Mouse (Mus musculus) hindbrain, embryonic 12.5 days (tissue): ENCODE results near the gene Tcf23. TPM values are rescaled to one million over a fixed set of nuclear protein-coding genes. Genes with fewer than 3 reads are reported as not detected.
A peak's percentile ranks its signal among the peaks of the same experiment; 100 is the strongest.

Experiments used
- ATAC-seq: fragments of 200-750 bp; cut with Nextera tagmentation; 2 replicates; pipeline ENCODE4 v1.8.0; 2017; ENCODE audit warnings: moderate TSS enrichment; ENCODE audit not compliant: low FRiP score
- H3K27ac ChIP-seq: fragments of 300-500 bp; sonication (generic); 2 replicates; pipeline ENCODE4 v1.5.1; 2016; ENCODE audit warnings: mild to moderate bottlenecking
- H3K27me3 ChIP-seq: fragments of 300-500 bp; sonication (generic); 2 replicates; pipeline ENCODE4 v1.6.1; 2016; ENCODE audit warnings: mild to moderate bottlenecking
- H3K36me3 ChIP-seq: fragments of 300-500 bp; sonication (generic); 2 replicates; pipeline ENCODE4 v1.6.1; 2016; ENCODE audit warnings: mild to moderate bottlenecking
- H3K4me1 ChIP-seq: fragments of 300-500 bp; sonication (generic); 2 replicates; pipeline ENCODE4 v1.6.1; 2016
- H3K4me2 ChIP-seq: fragments of 300-500 bp; sonication (generic); replicated peaks from 2 replicates; pipeline ENCODE4 v1.6.1; 2016; ENCODE audit warnings: mild to moderate bottlenecking
- H3K4me3 ChIP-seq: fragments of 300-500 bp; sonication (generic); 2 replicates; pipeline ENCODE4 v1.5.1; 2016; ENCODE audit warnings: mild to moderate bottlenecking
- H3K9ac ChIP-seq: fragments of 300-500 bp; sonication (generic); 2 replicates; pipeline ENCODE4 v1.6.1; 2016; ENCODE audit warnings: mild to moderate bottlenecking, moderate library complexity
- H3K9me3 ChIP-seq: fragments of 300-500 bp; sonication (generic); replicated peaks from 2 replicates; pipeline ENCODE4 v1.6.1; 2016; ENCODE audit warnings: mild to moderate bottlenecking
- WGBS: fragments of 180-500 bp; shearing (Covaris S2); methylation state at CpG from one replicate; pipeline ENCODE4 v1.1.7; 2016; 5-methylcytosine and 5-hydroxymethylcytosine counted together
- polyA plus RNA-seq: library from polyadenylated mRNA; unstranded; fragments of >200 nt; fragmentation: Nextera tagmentation; extraction: Ambion mirVana; gene quantifications from 2 replicates; pipeline ENCODE4 v1.2.1, GENCODE M21; 2016

Tcf23 gene
- not detected in 2 replicates for polyA plus RNA-seq

- H3K4me1 ChIP-seq = no peaks in the 10 kb centered on the region
- H3K36me3 ChIP-seq = no peaks in the 10 kb centered on the region
- H3K4me3 ChIP-seq = no peak within 1 kb of the TSS
- no peak within 1 kb of the TSS for H3K27ac ChIP-seq
- WGBS = 74% methylated on average over 8 of the region's 8 CpGs
- H3K4me2 ChIP-seq = no peak within 1 kb of the TSS
- no peak within 1 kb of the TSS for H3K9ac ChIP-seq
- H3K27me3 ChIP-seq = peaks cover 3% of the 10 kb centered on the region; the same call in 1 of the 2 replicates
- ATAC-seq = no peak
- no peaks in the 10 kb centered on the region for H3K9me3 ChIP-seq
These were observed at the start of gene Tcf23 for GRCm38 (mm10) chr5:30968416-30968815. TSS of gene Tcf23 (plus strand) at chr5:30968662.

DNA sequence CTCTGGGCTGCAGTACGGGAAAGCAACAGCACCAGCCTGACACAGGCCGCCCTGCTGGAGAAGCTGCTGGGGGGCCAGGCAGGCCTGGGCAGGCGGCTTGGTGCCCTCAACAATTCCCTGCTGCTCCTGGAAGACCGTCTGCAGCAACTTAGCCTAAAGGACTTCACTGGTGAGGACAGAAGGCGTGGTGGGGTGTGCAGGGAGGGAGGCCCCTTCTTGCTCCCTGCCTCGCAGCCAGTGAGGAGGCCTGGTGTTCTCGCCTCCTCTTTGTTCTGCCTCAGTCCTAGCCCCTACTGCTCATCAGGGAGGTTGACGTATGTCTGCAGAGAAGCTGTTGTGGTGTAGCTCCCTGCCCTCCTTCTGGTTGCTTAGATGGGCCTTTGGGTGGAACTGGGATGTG lies 49.8 kb upstream of the Tcf23 start:
- 69% methylated on average over 8 of the region's 8 CpGs for WGBS
- H3K4me3 ChIP-seq = no peak overlapping the region
- H3K4me1 ChIP-seq = peaks cover 47% of the 10 kb centered on the region
- no peaks in the 10 kb centered on the region for H3K9me3 ChIP-seq
- no peak for ATAC-seq
- peaks cover 5% of the 10 kb centered on the region; the same call in 1 of the 2 replicates for H3K36me3 ChIP-seq
- H3K9ac ChIP-seq = no peak overlapping the region
- H3K27ac ChIP-seq = no peak overlapping the region
- peaks cover 5% of the 10 kb centered on the region; the same call in 1 of the 2 replicates for H3K27me3 ChIP-seq
- H3K4me2 ChIP-seq = no peak overlapping the region

GRCm38 (mm10) chr5:30919831-30920614 lies 48.4 kb upstream of the Tcf23 start:
- H3K4me1 ChIP-seq = peaks cover 37% of the 10 kb centered on the region
- H3K9me3 ChIP-seq = no peaks in the 10 kb centered on the region
- peaks cover 5% of the 10 kb centered on the region; the same call in 1 of the 2 replicates for H3K36me3 ChIP-seq
- no peak overlapping the region for H3K27ac ChIP-seq
- no peak overlapping the region for H3K4me3 ChIP-seq
- H3K27me3 ChIP-seq = peaks cover 15% of the 10 kb centered on the region
- H3K4me2 ChIP-seq = peak overlapping the region; percentile 70; the same call in 1 of the 2 replicates
- H3K9ac ChIP-seq = no peak overlapping the region
- ATAC-seq = no peak
- WGBS = 73% methylated on average over 11 of the region's 11 CpGs

DNA sequence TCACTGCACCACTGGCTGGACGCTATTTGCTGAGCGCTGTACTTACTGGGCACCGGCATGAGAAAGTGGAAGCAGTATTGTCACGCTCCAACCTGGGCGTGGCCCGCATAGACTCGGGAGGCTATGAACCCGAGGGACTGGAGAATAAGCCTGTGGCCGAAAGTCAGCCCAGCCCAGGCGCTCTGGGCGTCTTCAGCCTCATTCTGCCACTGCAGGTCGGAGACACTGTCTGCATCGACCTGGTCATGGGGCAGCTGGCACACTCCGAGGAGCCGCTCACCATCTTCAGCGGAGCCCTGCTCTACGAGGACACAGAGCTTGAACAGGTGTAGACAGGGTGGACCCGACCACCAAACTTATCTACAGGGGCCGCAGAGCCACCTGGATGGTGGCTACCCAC lies 47.8 kb upstream of the Tcf23 start:
- Histone ChIP-seq H3K27me3 (peaks cover 15% of the 10 kb centered on the region), H3K4me3 (no peak overlapping the region), H3K9ac (no peak overlapping the region), H3K9me3 (no peaks in the 10 kb centered on the region), H3K27ac (no peak overlapping the region), H3K4me1 (peaks cover 31% of the 10 kb centered on the region), H3K36me3 (peaks cover 5% of the 10 kb centered on the region; the same call in 1 of the 2 replicates), H3K4me2 (peak overlapping the region; percentile 70)
- ATAC-seq = peak; percentile 24; the same call in 1 of the 2 replicates
- 66% methylated on average over 19 of the region's 19 CpGs for WGBS

DNA sequence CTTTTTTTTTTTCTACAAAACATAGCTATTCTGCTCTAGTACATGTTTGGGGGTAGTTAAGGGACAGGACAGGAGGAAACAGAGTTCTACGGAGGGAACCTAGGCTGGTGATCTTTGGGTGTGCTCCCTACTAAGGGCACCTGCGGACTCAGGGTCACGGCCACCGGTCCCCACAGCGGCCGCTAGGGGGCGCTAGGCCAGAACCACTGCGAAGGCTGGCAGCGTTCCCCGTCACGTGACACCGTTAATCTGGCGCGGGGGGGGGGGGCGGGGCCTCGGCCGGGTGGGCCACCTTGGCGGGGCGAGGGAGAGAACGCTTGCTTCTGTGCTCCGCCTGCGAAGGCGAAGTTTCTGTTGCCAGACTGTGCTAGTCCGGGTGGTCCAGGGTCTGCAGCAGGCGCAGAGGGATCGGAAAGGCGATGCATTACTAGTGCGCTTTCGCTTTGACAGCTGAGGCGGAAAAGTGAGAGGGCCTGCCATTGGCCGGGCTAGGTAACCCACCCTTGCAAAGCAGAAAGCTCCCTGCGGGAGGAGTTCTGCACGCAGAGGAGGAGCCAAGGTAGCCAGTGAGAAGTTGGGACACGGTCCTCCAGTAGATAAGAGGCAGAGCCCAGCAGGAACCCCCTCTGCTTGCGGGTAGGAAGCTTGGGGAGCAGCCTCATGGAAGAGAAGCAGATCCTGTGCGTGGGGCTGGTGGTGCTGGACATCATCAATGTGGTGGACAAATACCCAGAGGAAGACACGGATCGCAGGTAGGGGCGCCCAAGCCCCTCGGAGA lies 47.0 kb upstream of the Tcf23 start, which contains the start of gene Khk:
Khk (plus strand) TSS at position 176 of the 778 bp plus-strand sequence.
- peak within 1 kb of the TSS; percentile 62 for H3K27ac ChIP-seq
- H3K27me3 ChIP-seq = peaks cover 15% of the 10 kb centered on the region
- H3K4me2 ChIP-seq = peak within 1 kb of the TSS; percentile 70
- peak within 1 kb of the TSS; percentile 40 for H3K4me3 ChIP-seq
- H3K9ac ChIP-seq = peak within 1 kb of the TSS; percentile 52
- peak; percentile 76 for ATAC-seq
- peaks cover 26% of the 10 kb centered on the region for H3K4me1 ChIP-seq
- H3K9me3 ChIP-seq = no peaks in the 10 kb centered on the region
- WGBS = under 1% methylated on average over 37 of the region's 40 CpGs
- peaks cover 5% of the 10 kb centered on the region; the same call in 1 of the 2 replicates for H3K36me3 ChIP-seq

DNA sequence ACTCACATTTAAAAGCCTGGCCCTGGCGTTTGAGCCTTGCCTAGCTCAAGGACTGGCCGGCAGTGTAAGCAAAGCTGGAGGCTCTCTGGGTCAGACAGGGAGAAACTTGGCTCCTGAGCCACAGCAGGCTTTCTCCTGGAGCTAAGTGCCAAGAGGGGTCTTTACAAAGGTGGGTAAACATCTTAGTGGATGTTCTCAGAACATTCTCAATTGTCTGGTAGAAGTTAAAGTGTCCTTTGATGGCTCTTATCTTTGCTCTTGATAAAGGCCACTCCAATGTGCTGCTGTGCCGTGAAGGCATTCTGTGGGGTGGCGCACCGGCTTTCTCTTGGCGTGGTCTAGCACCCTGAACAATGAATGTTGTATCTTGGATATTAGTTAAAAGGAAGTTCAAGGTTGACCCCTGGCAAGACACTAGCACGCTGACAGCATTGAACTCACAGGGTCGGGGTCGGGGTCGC lies 45.9 kb upstream of the Tcf23 start:
- H3K4me1 ChIP-seq = peaks cover 26% of the 10 kb centered on the region
- H3K9ac ChIP-seq = 0 out of 2 replicates have a peak overlapping the region, but pooled peaks have one; percentile 52
- H3K4me3 ChIP-seq = no peak overlapping the region
- 73% methylated on average over 10 of the region's 10 CpGs for WGBS
- no peaks in the 10 kb centered on the region for H3K9me3 ChIP-seq
- peak overlapping the region; percentile 70; the same call in 1 of the 2 replicates for H3K4me2 ChIP-seq
- H3K36me3 ChIP-seq = peaks cover under 1% of the 10 kb centered on the region; the same call in 1 of the 2 replicates
- no peak for ATAC-seq
- peaks cover 15% of the 10 kb centered on the region for H3K27me3 ChIP-seq
- no peak overlapping the region for H3K27ac ChIP-seq

DNA sequence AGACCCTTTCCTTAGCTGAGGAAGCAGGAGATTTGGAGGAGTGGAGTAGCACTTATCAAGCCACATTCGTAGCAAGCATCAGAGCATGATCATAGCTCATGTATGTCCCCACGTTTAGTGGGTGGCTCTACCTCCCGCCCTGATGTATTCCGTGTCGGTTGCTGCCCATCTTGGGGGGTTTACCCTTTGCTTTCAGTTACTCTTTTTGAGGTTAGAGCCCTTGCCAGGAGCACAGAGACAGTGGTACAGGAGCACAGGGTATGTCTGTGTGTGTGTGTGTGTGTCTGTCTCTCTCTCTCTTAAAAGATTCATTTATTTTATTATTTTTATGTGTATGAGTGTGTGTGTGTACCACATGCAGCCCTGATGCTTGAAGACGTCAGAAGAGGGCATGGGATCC lies 45.3 kb upstream of the Tcf23 start:
- Histone ChIP-seq H3K27me3 (peaks cover 15% of the 10 kb centered on the region), H3K9ac (no peak overlapping the region), H3K27ac (no peak overlapping the region), H3K4me3 (no peak overlapping the region), H3K9me3 (no peaks in the 10 kb centered on the region), H3K4me1 (peaks cover 26% of the 10 kb centered on the region), H3K4me2 (no peak overlapping the region), H3K36me3 (no peaks in the 10 kb centered on the region)
- no peak for ATAC-seq
- 89% methylated on average over 6 of the region's 6 CpGs for WGBS

DNA sequence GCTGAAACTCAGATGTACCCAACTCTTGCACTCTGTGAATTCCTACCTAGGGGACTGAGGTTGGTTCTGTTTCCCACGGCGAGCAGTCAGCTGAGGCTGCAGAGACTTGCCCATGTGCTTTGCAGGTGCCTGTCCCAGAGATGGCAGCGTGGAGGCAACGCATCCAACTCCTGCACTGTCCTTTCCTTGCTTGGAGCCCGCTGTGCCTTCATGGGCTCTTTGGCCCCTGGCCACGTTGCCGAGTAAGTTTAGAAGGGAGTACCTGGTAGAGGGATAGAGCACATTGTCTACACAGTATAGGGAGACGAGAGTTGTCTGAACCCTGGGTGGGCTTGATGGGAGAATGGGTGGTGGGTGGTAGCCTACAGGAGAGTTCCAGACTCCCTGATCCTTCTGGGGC lies 43.8 kb upstream of the Tcf23 start:
- Histone ChIP-seq H3K27me3 (peaks cover 15% of the 10 kb centered on the region), H3K36me3 (no peaks in the 10 kb centered on the region), H3K27ac (no peak overlapping the region), H3K9me3 (no peaks in the 10 kb centered on the region), H3K4me2 (no peak overlapping the region), H3K9ac (no peak overlapping the region), H3K4me3 (no peak overlapping the region), H3K4me1 (peaks cover 26% of the 10 kb centered on the region)
- ATAC-seq = no peak
- WGBS = 83% methylated on average over 8 of the region's 8 CpGs

DNA sequence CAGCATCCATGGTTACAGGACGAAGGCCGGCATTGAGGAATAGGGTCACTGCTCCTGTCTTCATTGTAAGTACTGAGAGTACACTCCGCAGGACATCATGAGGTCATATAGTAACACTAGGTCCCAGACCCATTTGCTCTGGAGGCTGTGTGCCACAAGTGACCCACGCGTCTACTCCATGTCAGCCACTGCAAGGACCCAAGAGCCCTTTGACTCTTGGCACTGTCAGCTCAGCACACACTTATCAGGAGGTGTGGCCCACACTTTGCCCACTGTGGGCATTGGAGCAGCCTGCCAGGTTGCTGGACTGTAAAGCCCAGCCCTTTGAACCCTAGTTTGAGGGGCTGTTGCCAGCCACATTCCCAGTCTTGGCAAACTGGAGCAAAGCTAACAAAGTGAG lies 43.2 kb upstream of the Tcf23 start:
- peaks cover 15% of the 10 kb centered on the region for H3K27me3 ChIP-seq
- no peak overlapping the region for H3K9ac ChIP-seq
- peaks cover 26% of the 10 kb centered on the region for H3K4me1 ChIP-seq
- H3K27ac ChIP-seq = no peak overlapping the region
- no peak overlapping the region for H3K4me3 ChIP-seq
- no peaks in the 10 kb centered on the region for H3K36me3 ChIP-seq
- no peak for ATAC-seq
- H3K4me2 ChIP-seq = no peak overlapping the region
- 82% methylated on average over 5 of the region's 5 CpGs for WGBS
- H3K9me3 ChIP-seq = no peaks in the 10 kb centered on the region

DNA sequence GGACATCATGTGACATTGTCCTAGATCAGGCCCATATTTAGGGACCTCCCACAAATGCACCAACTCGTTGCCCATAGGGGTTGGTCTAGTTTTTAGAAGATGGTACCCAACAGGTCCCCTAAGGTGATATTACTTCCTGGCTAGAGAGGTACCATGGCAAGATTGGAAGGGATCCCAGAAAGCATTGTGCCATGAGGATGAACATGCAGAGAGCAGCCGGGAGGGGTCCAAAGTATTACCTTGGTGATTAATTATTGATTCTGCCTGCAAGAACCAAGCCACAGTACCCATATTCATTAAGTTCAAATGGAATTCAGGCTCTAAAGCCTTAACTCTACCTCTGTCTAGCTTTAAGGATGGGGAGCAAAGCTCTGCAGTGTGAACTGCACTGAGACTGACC lies 42.4 kb upstream of the Tcf23 start:
- Histone ChIP-seq H3K27ac (no peak overlapping the region), H3K36me3 (no peaks in the 10 kb centered on the region), H3K9me3 (no peaks in the 10 kb centered on the region), H3K9ac (no peak overlapping the region), H3K4me1 (peaks cover 18% of the 10 kb centered on the region), H3K4me3 (no peak overlapping the region), H3K27me3 (peaks cover 15% of the 10 kb centered on the region), H3K4me2 (no peak overlapping the region)
- no peak for ATAC-seq
- 88% methylated on average over 2 of the region's 2 CpGs for WGBS

- H3K9me3 ChIP-seq = no peaks in the 10 kb centered on the region
- no peaks in the 10 kb centered on the region for H3K36me3 ChIP-seq
- no peak overlapping the region for H3K9ac ChIP-seq
- H3K4me3 ChIP-seq = no peak overlapping the region
- peak overlapping the region; percentile 35 for H3K4me2 ChIP-seq
- peaks cover 10% of the 10 kb centered on the region for H3K27me3 ChIP-seq
- no peak overlapping the region for H3K27ac ChIP-seq
- 0 out of 2 replicates have a peak, but pooled peaks cover under 1% of the 10 kb centered on the region for H3K4me1 ChIP-seq
- 42% methylated on average over 7 of the region's 7 CpGs for WGBS
- peak; percentile 36; the same call in 1 of the 2 replicates for ATAC-seq
These were observed 40.4 kb upstream of the Tcf23 start for GRCm38 (mm10) chr5:30927945-30928529.

GRCm38 (mm10) chr5:30930121-30930520 lies 38.3 kb upstream of the Tcf23 start:
- no peak overlapping the region for H3K27ac ChIP-seq
- ATAC-seq = 0 out of 2 replicates have a peak, but pooled peaks have one; percentile 39
- no peaks in the 10 kb centered on the region for H3K36me3 ChIP-seq
- 44% methylated on average over 4 of the region's 4 CpGs for WGBS
- no peak overlapping the region for H3K4me3 ChIP-seq
- no peaks in the 10 kb centered on the region for H3K4me1 ChIP-seq
- H3K9ac ChIP-seq = no peak overlapping the region
- H3K4me2 ChIP-seq = no peak overlapping the region
- H3K9me3 ChIP-seq = no peaks in the 10 kb centered on the region
- H3K27me3 ChIP-seq = no peaks in the 10 kb centered on the region
